Mouse (Mus musculus) kidney, embryonic 14.5 days (tissue): Measurements from ENCODE around the gene Flt3l. TPM values are rescaled to one million over a fixed set of nuclear protein-coding genes. Genes with fewer than 3 reads are reported as not detected.

ENCODE experiments used
- ATAC-seq: fragments of 200-750 bp; cut with Nextera tagmentation; 2 replicates; pipeline ENCODE4 v1.8.0; 2017; ENCODE audit warnings: moderate number of reproducible peaks, mild to moderate bottlenecking, moderate TSS enrichment, moderate library complexity; ENCODE audit not compliant: low FRiP score, low TSS enrichment
- H3K27ac ChIP-seq: fragments of 300-500 bp; sonication (generic); 2 replicates; pipeline ENCODE4 v1.5.1; 2014; ENCODE audit warnings: low read depth, mild to moderate bottlenecking, low read length, moderate library complexity, mixed read lengths
- H3K27me3 ChIP-seq: fragments of 300-500 bp; sonication (generic); 2 replicates; pipeline ENCODE4 v1.6.1; 2014; ENCODE audit warnings: mild to moderate bottlenecking, low read length; ENCODE audit not compliant: control insufficient read depth, insufficient read depth
- H3K36me3 ChIP-seq: fragments of 300-500 bp; sonication (generic); 2 replicates; pipeline ENCODE4 v1.6.1; 2014; ENCODE audit warnings: low read length, mixed read lengths; ENCODE audit not compliant: control insufficient read depth, insufficient read depth
- H3K4me1 ChIP-seq: fragments of 300-500 bp; sonication (generic); 2 replicates; pipeline ENCODE4 v1.6.1; 2014; ENCODE audit warnings: low read length, mixed read lengths; ENCODE audit not compliant: control insufficient read depth, insufficient read depth
- H3K4me2 ChIP-seq: fragments of 300-500 bp; sonication (generic); replicated peaks from 2 replicates; pipeline ENCODE4 v1.6.1; 2014; ENCODE audit warnings: low read depth, mild to moderate bottlenecking, low read length
- H3K4me3 ChIP-seq: fragments of 300-500 bp; sonication (generic); 2 replicates; pipeline ENCODE4 v1.5.1; 2014; ENCODE audit warnings: mild to moderate bottlenecking, low read length
- H3K9ac ChIP-seq: fragments of 300-500 bp; sonication (generic); 2 replicates; pipeline ENCODE4 v1.6.1; 2014; ENCODE audit warnings: low read depth, mild to moderate bottlenecking, low read length, moderate library complexity
- H3K9me3 ChIP-seq: fragments of 300-500 bp; sonication (generic); 2 replicates; pipeline ENCODE4 v1.6.1; 2016; ENCODE audit warnings: low read length; ENCODE audit not compliant: control insufficient read depth
- WGBS: fragments of 180-500 bp; shearing (Covaris S2); extraction: QIAGEN DNeasy Blood & Tissue Kit; methylation state at CpG from one replicate; pipeline ENCODE4 v1.1.7; 2014; 5-methylcytosine and 5-hydroxymethylcytosine counted together
- polyA plus RNA-seq: library from polyadenylated mRNA; unstranded; fragments of >200 nt; fragmentation: Nextera tagmentation; extraction: Ambion mirVana; gene quantifications from 2 replicates; pipeline ENCODE4 v1.2.1, GENCODE M21; 2014

Gene Flt3l
- polyA plus RNA-seq, 1 experiment from 2014 or later, result 1.3 TPM

- Histone ChIP-seq H3K4me3 (no peak overlapping the region), H3K36me3 (peaks cover 47% of the 10 kb centered on the region), H3K9ac (no peak overlapping the region), H3K9me3 (no peaks in the 10 kb centered on the region), H3K27ac (no peak overlapping the region), H3K4me1 (no peaks in the 10 kb centered on the region), H3K27me3 (0 out of 2 replicates have a peak, but pooled peaks cover 6% of the 10 kb centered on the region), H3K4me2 (no peak overlapping the region)
- no peak for ATAC-seq
- WGBS, result 87% methylated on average over 5 of the region's 5 CpGs
Measured at GRCm38 (mm10) chr7:45141914-45142313, 5.7 kb upstream of the Flt3l start.

GRCm38 (mm10) chr7:45141319-45141718, 5.1 kb upstream of the Flt3l start:
- H3K4me1 ChIP-seq, result no peaks in the 10 kb centered on the region
- H3K4me3 ChIP-seq, result no peak overlapping the region
- ATAC-seq, result no peak
- H3K4me2 ChIP-seq, result no peak overlapping the region
- no peak overlapping the region for H3K27ac ChIP-seq
- H3K9me3 ChIP-seq, result no peaks in the 10 kb centered on the region
- peaks cover 42% of the 10 kb centered on the region for H3K36me3 ChIP-seq
- H3K27me3 ChIP-seq, result 0 out of 2 replicates have a peak, but pooled peaks cover 6% of the 10 kb centered on the region
- no peak overlapping the region for H3K9ac ChIP-seq
- WGBS, result 90% methylated on average over 3 of the region's 3 CpGs

- Histone ChIP-seq H3K4me1 (no peaks in the 10 kb centered on the region), H3K9me3 (no peaks in the 10 kb centered on the region), H3K4me2 (no peak overlapping the region), H3K9ac (no peak overlapping the region), H3K36me3 (peaks cover 31% of the 10 kb centered on the region), H3K27me3 (0 out of 2 replicates have a peak, but pooled peaks cover 6% of the 10 kb centered on the region), H3K27ac (no peak overlapping the region), H3K4me3 (no peak overlapping the region)
- WGBS, result 75% methylated on average over 8 of the region's 8 CpGs
- no peak for ATAC-seq
Measured at GRCm38 (mm10) chr7:45139904-45140723, 3.9 kb upstream of the Flt3l start.

GRCm38 (mm10) chr7:45138403-45138802, 2.2 kb upstream of the Flt3l start:
- Histone ChIP-seq H3K9ac (no peak overlapping the region), H3K27ac (no peak overlapping the region), H3K9me3 (no peaks in the 10 kb centered on the region), H3K4me1 (peaks cover 4% of the 10 kb centered on the region; the same call in 1 of the 2 replicates), H3K4me3 (no peak overlapping the region), H3K27me3 (0 out of 2 replicates have a peak, but pooled peaks cover 6% of the 10 kb centered on the region), H3K4me2 (no peak overlapping the region), H3K36me3 (peaks cover 18% of the 10 kb centered on the region)
- no peak for ATAC-seq
- WGBS, result 83% methylated on average over 1 of the region's 1 CpGs

GRCm38 (mm10) chr7:45137171-45138006, 1.2 kb upstream of the Flt3l start:
- WGBS, result 79% methylated on average over 12 of the region's 12 CpGs
- H3K36me3 ChIP-seq, result peaks cover 9% of the 10 kb centered on the region
- no peak overlapping the region for H3K27ac ChIP-seq
- H3K4me1 ChIP-seq, result peaks cover 4% of the 10 kb centered on the region; the same call in 1 of the 2 replicates
- no peaks in the 10 kb centered on the region for H3K9me3 ChIP-seq
- no peak overlapping the region for H3K4me2 ChIP-seq
- 0 out of 2 replicates have a peak, but pooled peaks cover 6% of the 10 kb centered on the region for H3K27me3 ChIP-seq
- no peak for ATAC-seq
- no peak overlapping the region for H3K9ac ChIP-seq
- no peak overlapping the region for H3K4me3 ChIP-seq

- ATAC-seq, result no peak
- no peak overlapping the region for H3K9ac ChIP-seq
- no peaks in the 10 kb centered on the region for H3K36me3 ChIP-seq
- peak overlapping the region; percentile 67; the same call in 1 of the 2 replicates for H3K4me2 ChIP-seq
- 0 out of 2 replicates have a peak, but pooled peaks cover 6% of the 10 kb centered on the region for H3K27me3 ChIP-seq
- peaks cover 4% of the 10 kb centered on the region; the same call in 1 of the 2 replicates for H3K4me1 ChIP-seq
- H3K4me3 ChIP-seq, result no peak overlapping the region
- WGBS, result 87% methylated on average over 3 of the region's 3 CpGs
- no peaks in the 10 kb centered on the region for H3K9me3 ChIP-seq
- H3K27ac ChIP-seq, result no peak overlapping the region
Measured at GRCm38 (mm10) chr7:45135370-45135769, 862 bp downstream of the Flt3l start.

DNA sequence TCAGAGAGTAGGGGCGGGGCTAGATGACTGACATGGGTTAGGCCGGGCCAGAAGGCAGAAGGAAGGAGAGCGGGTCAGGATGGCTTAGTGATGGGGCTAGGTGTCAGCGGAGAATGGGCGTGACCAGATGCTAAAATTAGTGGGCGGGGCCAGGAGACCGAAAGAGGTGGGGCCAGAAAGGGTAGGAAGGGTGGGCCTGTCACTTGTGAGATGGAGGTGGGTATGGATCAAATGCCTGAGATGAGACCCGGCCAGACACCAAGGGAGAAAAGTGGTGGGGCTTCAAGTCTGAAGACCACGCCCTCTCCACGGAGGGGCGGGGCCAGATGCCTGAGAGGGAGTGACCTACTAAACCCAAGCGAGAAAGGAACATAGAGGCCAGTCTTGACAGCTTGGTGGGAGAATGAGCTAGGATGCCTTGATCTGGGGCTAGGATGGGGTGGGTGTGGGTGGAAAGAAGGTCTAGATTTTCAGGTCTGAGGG, 1.6 kb downstream of the Flt3l start:
- no peaks in the 10 kb centered on the region for H3K36me3 ChIP-seq
- H3K27me3 ChIP-seq, result 0 out of 2 replicates have a peak, but pooled peaks cover 6% of the 10 kb centered on the region
- H3K4me2 ChIP-seq, result no peak overlapping the region
- no peak overlapping the region for H3K4me3 ChIP-seq
- peaks cover 8% of the 10 kb centered on the region; the same call in 1 of the 2 replicates for H3K4me1 ChIP-seq
- no peak overlapping the region for H3K27ac ChIP-seq
- 7% methylated on average over 12 of the region's 12 CpGs for WGBS
- no peak overlapping the region for H3K9ac ChIP-seq
- peak; percentile 9; the same call in 1 of the 2 replicates for ATAC-seq
- H3K9me3 ChIP-seq, result no peaks in the 10 kb centered on the region

DNA sequence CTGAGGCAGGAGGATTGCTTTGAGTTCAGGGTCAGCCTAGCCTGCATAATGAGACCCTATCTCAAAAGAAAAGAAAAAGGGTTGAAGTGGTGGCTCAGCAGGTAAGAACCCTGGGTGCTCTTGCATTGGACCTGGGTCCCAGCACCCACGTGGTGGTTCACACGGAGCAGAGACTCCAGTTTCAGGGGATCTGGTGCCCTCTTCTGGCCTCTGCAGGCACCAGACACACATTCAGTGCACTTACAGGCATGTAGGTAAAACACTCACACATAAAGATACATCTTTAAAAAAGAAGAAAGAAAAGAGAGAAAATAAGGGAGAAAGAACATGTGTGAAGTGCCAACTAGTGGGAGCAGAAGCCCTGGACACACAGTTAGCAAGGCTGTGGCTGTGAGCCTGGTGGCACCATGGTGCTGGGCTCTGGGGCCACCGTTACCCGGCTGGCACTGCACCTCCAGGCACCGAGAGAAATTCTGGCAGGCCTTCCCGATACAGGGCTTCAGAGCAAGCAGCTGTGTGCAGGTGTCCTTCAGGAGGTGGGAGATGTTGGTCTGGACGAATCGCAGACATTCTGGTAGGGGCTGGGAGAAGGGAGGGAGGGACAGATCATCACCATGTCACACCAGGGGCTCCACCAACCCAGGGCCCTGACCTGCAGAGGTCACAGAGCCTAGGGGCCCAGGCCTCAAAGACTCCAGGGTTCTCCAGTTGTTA, 2.6 kb downstream of the Flt3l start:
- Histone ChIP-seq H3K4me3 (no peak overlapping the region), H3K27me3 (0 out of 2 replicates have a peak, but pooled peaks cover 6% of the 10 kb centered on the region), H3K36me3 (no peaks in the 10 kb centered on the region), H3K9ac (no peak overlapping the region), H3K9me3 (no peaks in the 10 kb centered on the region), H3K4me1 (peaks cover 11% of the 10 kb centered on the region; the same call in 1 of the 2 replicates), H3K4me2 (no peak overlapping the region), H3K27ac (no peak overlapping the region)
- 77% methylated on average over 8 of the region's 8 CpGs for WGBS
- no peak for ATAC-seq
